Mouse (Mus musculus) embryo, embryonic 9.5 days (tissue): ENCODE measurements around the gene Slc25a20.

ENCODE experiments used
- DNase-seq: peaks from one replicate; pipeline ENCODE4 v3.0.0-alpha.2; 2017; ENCODE audit errors: extremely low spot score

The Slc25a20 gene

GRCm38 (mm10) chr9:108687181-108687580, 25.3 kb downstream of the Slc25a20 start:
- no peak for DNase-seq

GRCm38 (mm10) chr9:108687686-108688085, 25.8 kb downstream of the Slc25a20 start:
- no peak for DNase-seq

- DNase-seq: no peak
Observed at GRCm38 (mm10) chr9:108688451-108688850, 26.6 kb downstream of the Slc25a20 start.

DNA sequence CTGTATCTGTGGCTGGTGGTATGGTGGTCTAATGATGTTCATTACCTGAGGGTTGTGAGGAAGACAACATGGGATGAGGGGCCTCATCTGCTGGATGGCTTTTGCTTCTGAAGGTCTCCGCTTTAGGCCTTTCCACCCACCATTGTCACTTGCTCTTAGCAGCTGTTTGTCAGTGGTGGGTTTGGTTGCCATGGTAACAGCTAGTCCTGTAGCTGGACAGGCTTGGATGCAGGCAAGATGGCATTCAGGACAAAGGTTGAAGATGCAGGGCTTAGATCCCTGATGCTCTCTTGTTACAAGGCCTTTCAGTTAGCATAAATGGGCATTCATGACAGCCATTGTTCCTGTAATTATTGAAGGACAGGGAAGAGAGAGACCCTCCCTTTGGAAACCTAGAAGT, 27.2 kb downstream of the Slc25a20 start, which contains the start of gene Prkar2a:
Prkar2a (plus strand) TSS at position 209 of the 400 bp plus-strand sequence.
- peak; percentile 46 for DNase-seq

GRCm38 (mm10) chr9:108689993-108690392, 28.1 kb downstream of the Slc25a20 start:
- no peak for DNase-seq

- no peak for DNase-seq
Observed at GRCm38 (mm10) chr9:108690914-108691313, 29.0 kb downstream of the Slc25a20 start.

- no peak for DNase-seq
Observed at GRCm38 (mm10) chr9:108691371-108691770, 29.5 kb downstream of the Slc25a20 start.

GRCm38 (mm10) chr9:108691846-108692225, 29.9 kb downstream of the Slc25a20 start:
- DNase-seq: peak; percentile 83

GRCm38 (mm10) chr9:108692226-108693041, 30.5 kb downstream of the Slc25a20 start:
- DNase-seq: peak; percentile 74

GRCm38 (mm10) chr9:108693946-108694345, 32.1 kb downstream of the Slc25a20 start:
- no peak for DNase-seq

GRCm38 (mm10) chr9:108694533-108694932, 32.6 kb downstream of the Slc25a20 start:
- DNase-seq: no peak

DNA sequence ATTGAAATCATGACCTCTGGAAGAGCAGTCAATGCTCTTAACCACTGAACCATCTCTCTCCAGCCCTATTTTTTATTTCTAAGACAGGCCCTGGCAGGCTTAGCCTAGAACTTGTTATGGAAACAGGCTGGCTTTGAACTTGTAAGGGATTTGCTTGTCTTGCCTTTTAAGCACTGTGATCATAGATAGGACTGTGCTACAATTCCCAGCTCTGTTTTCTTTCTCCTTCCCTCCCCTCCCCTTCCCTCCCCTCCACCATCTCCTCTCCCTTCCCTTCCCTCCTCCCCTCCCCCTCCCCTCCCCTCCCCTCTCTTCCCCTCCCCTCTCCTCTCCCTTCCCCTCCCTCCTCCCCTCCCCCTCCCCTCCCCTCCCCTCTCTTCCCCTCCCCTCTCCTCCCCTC, 40.6 kb downstream of the Slc25a20 start:
- no peak for DNase-seq

- peak; percentile 20 for DNase-seq
Observed at GRCm38 (mm10) chr9:108703373-108704110, 41.7 kb downstream of the Slc25a20 start.

DNA sequence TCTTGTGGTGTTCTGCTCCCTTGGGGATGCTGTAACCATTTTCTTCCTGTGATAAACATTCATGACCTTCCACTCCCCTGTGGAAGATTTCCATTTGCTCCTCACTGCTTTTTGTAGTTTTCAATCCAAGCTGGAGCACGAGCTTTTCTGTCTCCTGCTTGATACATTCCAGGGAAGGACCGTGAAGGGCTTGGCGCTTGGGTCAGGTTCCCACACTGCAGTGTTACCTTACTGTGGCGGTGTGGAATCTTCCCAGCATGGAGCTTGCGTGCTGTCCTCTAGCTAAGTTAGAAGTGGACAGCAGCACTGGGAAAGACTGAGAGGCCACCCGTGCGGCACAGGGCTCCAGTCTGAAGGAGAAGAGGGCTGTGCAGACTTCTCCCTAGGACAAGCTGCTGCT, 42.7 kb downstream of the Slc25a20 start:
- no peak for DNase-seq

- no peak for DNase-seq
Observed at GRCm38 (mm10) chr9:108707212-108707611, 45.3 kb downstream of the Slc25a20 start.

DNA sequence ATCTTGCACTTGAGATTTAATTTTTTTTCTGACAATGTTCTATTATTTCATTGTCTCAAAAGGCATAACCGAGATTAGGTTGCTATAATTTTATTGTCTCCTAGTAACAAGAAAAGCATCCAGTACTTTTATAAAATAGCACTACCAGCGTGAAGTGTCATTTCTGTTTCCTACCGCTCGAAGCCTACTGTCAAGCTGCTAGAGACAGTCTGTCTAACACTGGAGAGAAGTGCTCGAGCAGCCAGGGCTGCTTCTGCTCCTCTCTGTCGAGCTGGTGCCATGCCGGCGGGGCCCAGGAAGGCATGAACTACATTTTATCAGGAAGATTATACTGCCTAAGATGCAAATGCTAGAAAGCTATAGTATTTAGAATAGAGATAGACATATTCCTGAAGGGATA, 46.9 kb downstream of the Slc25a20 start:
- no peak for DNase-seq

GRCm38 (mm10) chr9:108710767-108711166, 48.9 kb downstream of the Slc25a20 start:
- no peak for DNase-seq

GRCm38 (mm10) chr9:108716199-108716598, 54.3 kb downstream of the Slc25a20 start:
- DNase-seq: no peak

DNA sequence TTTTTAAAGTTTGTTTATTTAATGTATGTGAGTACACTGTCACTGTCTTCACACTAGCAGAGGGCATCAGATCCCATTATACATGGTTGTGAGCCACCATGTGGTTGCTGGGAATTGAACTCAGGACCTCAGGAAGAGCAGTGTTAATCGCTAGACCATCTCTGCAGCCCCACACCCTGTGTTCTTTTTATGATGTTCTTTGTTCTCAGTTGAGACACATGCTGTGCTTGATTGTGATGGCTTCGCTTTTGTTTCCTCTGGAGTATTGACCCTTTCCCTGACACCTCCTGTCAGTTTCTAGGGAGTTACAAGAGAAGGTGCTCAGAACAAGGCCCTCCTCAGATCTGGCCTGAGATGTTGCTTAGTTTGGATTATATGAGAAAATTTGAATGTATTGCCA, 61.9 kb downstream of the Slc25a20 start:
- no peak for DNase-seq

DNA sequence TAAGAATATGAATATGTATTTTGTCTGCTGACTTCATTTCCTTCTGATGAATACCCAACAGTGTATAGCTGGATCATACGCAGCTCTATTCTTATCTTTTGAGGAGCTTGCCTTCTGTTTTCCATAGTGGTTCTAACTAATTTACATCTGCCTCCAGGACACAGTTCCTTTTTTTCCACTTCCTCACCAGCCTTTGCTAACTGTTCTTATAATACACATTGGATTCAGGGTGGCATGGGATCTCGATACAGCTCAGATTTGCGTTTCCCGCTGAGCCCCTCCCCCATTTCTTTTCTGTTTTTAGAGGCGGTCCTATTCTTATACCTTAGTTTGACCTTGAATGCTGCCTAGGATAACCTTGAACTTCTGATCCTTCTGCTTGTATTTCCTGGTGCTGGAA, 64.2 kb downstream of the Slc25a20 start:
- no peak for DNase-seq

DNA sequence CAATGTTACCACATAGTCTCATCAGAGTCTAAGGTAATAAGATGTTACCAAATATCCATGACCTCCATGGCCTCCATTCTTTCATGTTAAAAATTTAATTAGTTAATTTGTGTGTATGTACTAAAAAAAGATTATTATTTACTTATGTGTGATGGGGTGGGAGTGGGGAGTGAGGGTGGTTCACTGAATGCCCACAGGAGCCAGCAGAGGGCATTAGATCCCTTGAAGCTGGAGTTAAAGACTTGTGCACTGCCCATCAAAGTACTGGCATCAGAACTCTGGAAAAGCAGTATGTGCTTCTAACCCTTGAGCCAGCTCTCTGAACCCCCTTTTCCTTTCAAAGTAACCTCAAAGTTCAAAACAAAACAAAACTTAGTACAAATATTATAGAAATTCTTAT, 67.2 kb downstream of the Slc25a20 start:
- no peak for DNase-seq

GRCm38 (mm10) chr9:108732462-108732861, 70.6 kb downstream of the Slc25a20 start:
- DNase-seq: no peak
